Mouse (Mus musculus) midbrain, embryonic 14.5 days (tissue): Measurements from ENCODE around the gene Kdm2b. TPM values are rescaled to one million over a fixed set of nuclear protein-coding genes. Genes with fewer than 3 reads are reported as not detected.

Source experiments
- ATAC-seq: fragments of 200-750 bp; cut with Nextera tagmentation; 2 replicates; pipeline ENCODE4 v1.8.0; 2017; ENCODE audit warnings: moderate number of reproducible peaks, moderate library complexity; ENCODE audit not compliant: low FRiP score, low TSS enrichment
- DNase-seq: peaks from one replicate; pipeline ENCODE4 v3.0.0-alpha.2; 2015
- H3K27ac ChIP-seq: fragments of 300-500 bp; sonication (generic); replicated peaks from 2 replicates; pipeline ENCODE4 v1.5.1; 2014; ENCODE audit warnings: mild to moderate bottlenecking, low read depth, low read length, moderate library complexity
- H3K27me3 ChIP-seq: fragments of 300-500 bp; sonication (generic); 2 replicates; pipeline ENCODE4 v1.6.1; 2014; ENCODE audit warnings: low read length, control low read depth, mixed read lengths; ENCODE audit not compliant: control insufficient read depth, insufficient read depth
- H3K36me3 ChIP-seq: fragments of 300-500 bp; sonication (generic); 2 replicates; pipeline ENCODE4 v1.6.1; 2014; ENCODE audit warnings: low read length, control low read depth; ENCODE audit not compliant: control insufficient read depth, insufficient read depth
- H3K4me1 ChIP-seq: fragments of 300-500 bp; sonication (generic); 2 replicates; pipeline ENCODE4 v1.6.1; 2014; ENCODE audit warnings: mild to moderate bottlenecking, antibody characterized with exemption, low read length, control low read depth; ENCODE audit not compliant: control insufficient read depth, insufficient read depth
- H3K4me2 ChIP-seq: fragments of 300-500 bp; sonication (generic); 2 replicates; pipeline ENCODE4 v1.6.1; 2014; ENCODE audit warnings: mild to moderate bottlenecking, low read length, moderate library complexity
- H3K4me3 ChIP-seq: fragments of 300-500 bp; sonication (generic); replicated peaks from 2 replicates; pipeline ENCODE4 v1.5.1; 2014; ENCODE audit warnings: low read depth, low read length
- H3K9ac ChIP-seq: fragments of 300-500 bp; sonication (generic); replicated peaks from 2 replicates; pipeline ENCODE4 v1.6.1; 2014; ENCODE audit warnings: mild to moderate bottlenecking, low read length, moderate library complexity
- H3K9me3 ChIP-seq: fragments of 300-500 bp; sonication (generic); 2 replicates; pipeline ENCODE4 v1.6.1; 2016; ENCODE audit warnings: low read length, control low read depth, mixed read lengths; ENCODE audit not compliant: control insufficient read depth
- WGBS: fragments of 180-500 bp; shearing (Covaris S2); extraction: QIAGEN DNeasy Blood & Tissue Kit; methylation state at CpG from one replicate; pipeline ENCODE4 v1.1.7; 2014; 5-methylcytosine and 5-hydroxymethylcytosine counted together
- polyA plus RNA-seq: library from polyadenylated mRNA; unstranded; fragments of >200 nt; fragmentation: Nextera tagmentation; extraction: Ambion mirVana; gene quantifications from 2 replicates; pipeline ENCODE4 v1.2.1, GENCODE M21; 2014

Gene Kdm2b
- polyA plus RNA-seq, 1 experiment from 2014 or later, result 99.9 TPM

GRCm38 (mm10) chr5:122883237-122883636 is 106.4 kb downstream of the Kdm2b start:
- Histone ChIP-seq H3K36me3 (peaks cover 57% of the 10 kb centered on the region), H3K4me1 (0 out of 2 replicates have a peak, but pooled peaks cover 2% of the 10 kb centered on the region), H3K27me3 (no peaks in the 10 kb centered on the region), H3K4me3 (no peak overlapping the region), H3K9me3 (no peaks in the 10 kb centered on the region), H3K27ac (no peak overlapping the region), H3K9ac (no peak overlapping the region), H3K4me2 (no peak overlapping the region)
- WGBS, result 89% methylated on average over 9 of the region's 9 CpGs
- no peak for ATAC-seq
- DNase-seq, result no peak

DNA sequence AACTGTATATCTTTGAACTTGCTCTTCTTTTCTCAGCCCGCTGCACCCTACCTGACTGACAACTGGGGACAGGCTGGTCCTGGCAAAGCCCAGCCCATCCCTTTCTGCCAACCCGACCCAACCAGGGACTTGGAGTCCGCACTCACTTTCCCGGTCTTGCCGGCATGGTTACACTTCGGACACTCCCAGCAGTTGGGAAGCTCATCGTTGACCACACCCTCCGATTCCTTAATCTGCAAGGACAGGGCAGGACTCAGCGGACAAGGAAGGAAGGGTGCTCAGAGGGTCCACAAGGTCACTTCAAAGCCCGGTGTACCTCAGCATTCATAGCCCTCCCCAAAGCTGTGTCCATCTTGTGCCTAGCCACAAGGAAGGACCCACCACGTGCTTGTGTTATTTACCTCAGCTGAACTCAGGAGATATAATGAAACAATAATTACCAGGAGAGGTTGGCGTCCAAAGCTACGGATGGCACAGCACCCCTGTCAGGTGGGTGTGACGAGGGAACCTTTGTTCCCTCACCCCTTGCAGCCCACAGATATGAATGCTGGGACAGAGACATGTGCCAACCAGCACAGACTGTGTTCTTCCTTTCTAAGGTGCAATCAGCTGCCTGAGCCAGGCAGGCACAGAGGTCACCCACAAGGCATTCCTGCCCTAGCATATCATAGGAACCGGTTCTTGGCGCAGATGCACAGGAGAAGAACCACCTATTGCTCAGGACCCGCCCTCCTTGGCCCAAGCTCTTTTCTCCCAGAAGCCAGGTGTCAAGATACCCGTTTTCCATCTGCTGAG is 107.2 kb downstream of the Kdm2b start:
- WGBS, result 94% methylated on average over 18 of the region's 18 CpGs
- Histone ChIP-seq H3K27ac (no peak overlapping the region), H3K36me3 (peaks cover 60% of the 10 kb centered on the region)

GRCm38 (mm10) chr5:122881313-122881712 is 108.3 kb downstream of the Kdm2b start:
- H3K27ac ChIP-seq, result no peak overlapping the region
- H3K4me3 ChIP-seq, result no peak overlapping the region
- no peaks in the 10 kb centered on the region for H3K27me3 ChIP-seq
- H3K36me3 ChIP-seq, result peaks cover 66% of the 10 kb centered on the region
- DNase-seq (peak; percentile 86), ATAC-seq (no peak)
- no peaks in the 10 kb centered on the region for H3K9me3 ChIP-seq
- no peak overlapping the region for H3K9ac ChIP-seq
- WGBS, result 58% methylated on average over 5 of the region's 5 CpGs
- H3K4me2 ChIP-seq, result no peak overlapping the region
- H3K4me1 ChIP-seq, result no peaks in the 10 kb centered on the region

More for the DNA sequence above, 107.2 kb downstream of the Kdm2b start:
- Histone ChIP-seq H3K4me3 (no peak overlapping the region), H3K4me1 (no peaks in the 10 kb centered on the region), H3K27me3 (no peaks in the 10 kb centered on the region), H3K4me2 (no peak overlapping the region), H3K9ac (no peak overlapping the region), H3K9me3 (no peaks in the 10 kb centered on the region)
- ATAC-seq (no peak), DNase-seq (no peak)

GRCm38 (mm10) chr5:122880241-122880980 is 109.2 kb downstream of the Kdm2b start:
- no peak overlapping the region for H3K27ac ChIP-seq
- 95% methylated on average over 37 of the region's 37 CpGs for WGBS
- ATAC-seq (no peak), DNase-seq (no peak)
- no peaks in the 10 kb centered on the region for H3K27me3 ChIP-seq
- no peak overlapping the region for H3K9ac ChIP-seq
- H3K9me3 ChIP-seq, result no peaks in the 10 kb centered on the region
- H3K4me1 ChIP-seq, result no peaks in the 10 kb centered on the region
- peaks cover 70% of the 10 kb centered on the region for H3K36me3 ChIP-seq
- H3K4me3 ChIP-seq, result no peak overlapping the region
- no peak overlapping the region for H3K4me2 ChIP-seq

- Histone ChIP-seq H3K4me3 (no peak overlapping the region), H3K36me3 (peaks cover 77% of the 10 kb centered on the region), H3K4me2 (no peak overlapping the region), H3K27me3 (no peaks in the 10 kb centered on the region), H3K4me1 (no peaks in the 10 kb centered on the region), H3K9ac (no peak overlapping the region), H3K9me3 (no peaks in the 10 kb centered on the region), H3K27ac (no peak overlapping the region)
- 90% methylated on average over 3 of the region's 3 CpGs for WGBS
- ATAC-seq (no peak), DNase-seq (no peak)
Measured at GRCm38 (mm10) chr5:122876671-122877070, 113.0 kb downstream of the Kdm2b start.

GRCm38 (mm10) chr5:122874359-122874758 is 115.3 kb downstream of the Kdm2b start:
- no peak for DNase-seq
- Histone ChIP-seq H3K9me3 (no peaks in the 10 kb centered on the region), H3K4me2 (no peak overlapping the region), H3K4me1 (no peaks in the 10 kb centered on the region), H3K4me3 (no peak overlapping the region), H3K27ac (no peak overlapping the region), H3K9ac (no peak overlapping the region), H3K27me3 (no peaks in the 10 kb centered on the region), H3K36me3 (peaks cover 68% of the 10 kb centered on the region)
- no peak for ATAC-seq
- WGBS, result 91% methylated on average over 3 of the region's 3 CpGs

GRCm38 (mm10) chr5:122873573-122873972 is 116.0 kb downstream of the Kdm2b start:
- WGBS, result 78% methylated on average over 2 of the region's 2 CpGs

DNA sequence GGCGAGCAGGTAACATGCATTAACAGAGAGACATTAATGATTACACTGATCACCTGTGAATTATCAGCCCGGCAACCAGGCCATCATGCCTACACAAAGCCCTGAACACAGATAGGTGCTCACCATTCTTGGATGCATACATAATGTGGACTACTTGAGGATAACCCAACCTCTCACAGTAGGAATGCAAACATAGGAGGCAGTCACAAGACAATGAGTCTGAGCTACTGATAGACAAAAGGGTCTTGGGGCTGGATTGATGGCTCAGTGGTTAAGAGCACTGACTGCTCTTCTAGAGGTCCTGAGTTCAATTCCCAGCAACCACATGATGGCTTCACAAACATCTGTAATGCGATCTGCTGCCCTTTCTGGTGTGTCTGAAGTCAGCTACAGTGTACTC is 117.0 kb downstream of the Kdm2b start:
- Histone ChIP-seq H3K4me3 (no peak overlapping the region), H3K36me3 (peaks cover 68% of the 10 kb centered on the region), H3K9ac (no peak overlapping the region), H3K27me3 (no peaks in the 10 kb centered on the region), H3K27ac (no peak overlapping the region), H3K4me2 (no peak overlapping the region), H3K9me3 (no peaks in the 10 kb centered on the region), H3K4me1 (no peaks in the 10 kb centered on the region)
- DNase-seq (no peak), ATAC-seq (no peak)
- WGBS, result 99% methylated on average over 3 of the region's 3 CpGs

More at GRCm38 (mm10) chr5:122873573-122873972, 116.0 kb downstream of the Kdm2b start:
- H3K9ac ChIP-seq, result no peak overlapping the region
- H3K4me2 ChIP-seq, result no peak overlapping the region
- H3K27me3 ChIP-seq, result no peaks in the 10 kb centered on the region
- no peak for ATAC-seq
- DNase-seq, result no peak
- H3K9me3 ChIP-seq, result no peaks in the 10 kb centered on the region
- H3K27ac ChIP-seq, result no peak overlapping the region
- H3K4me3 ChIP-seq, result no peak overlapping the region
- no peaks in the 10 kb centered on the region for H3K4me1 ChIP-seq
- H3K36me3 ChIP-seq, result peaks cover 66% of the 10 kb centered on the region
